Mouse (Mus musculus) limb, embryonic 15.5 days (tissue): ENCODE data around the gene Cln5. TPM values are rescaled to one million over a fixed set of nuclear protein-coding genes. Genes with fewer than 3 reads are reported as not detected.

ENCODE experiments used
- ATAC-seq: fragments of 200-750 bp; cut with Nextera tagmentation; 2 replicates; pipeline ENCODE4 v1.8.0; 2017; ENCODE audit warnings: low read depth, moderate TSS enrichment; ENCODE audit not compliant: insufficient number of reproducible peaks, low FRiP score, low TSS enrichment
- H3K27ac ChIP-seq: fragments of 300-500 bp; sonication (generic); 2 replicates; pipeline ENCODE4 v1.5.1; 2015; ENCODE audit warnings: moderate library complexity, mild to moderate bottlenecking, inconsistent platforms
- H3K27me3 ChIP-seq: fragments of 300-500 bp; sonication (generic); 2 replicates; pipeline ENCODE4 v1.6.1; 2015; ENCODE audit warnings: inconsistent platforms
- H3K36me3 ChIP-seq: fragments of 300-500 bp; sonication (generic); 2 replicates; pipeline ENCODE4 v1.6.1; 2015; ENCODE audit warnings: inconsistent platforms
- H3K4me1 ChIP-seq: fragments of 300-500 bp; sonication (generic); 2 replicates; pipeline ENCODE4 v1.6.1; 2015; ENCODE audit warnings: inconsistent platforms
- H3K4me2 ChIP-seq: fragments of 300-500 bp; sonication (generic); 2 replicates; pipeline ENCODE4 v1.6.1; 2015; ENCODE audit warnings: mild to moderate bottlenecking, inconsistent platforms
- H3K4me3 ChIP-seq: fragments of 300-500 bp; sonication (generic); 2 replicates; pipeline ENCODE4 v1.5.1; 2015; ENCODE audit warnings: mild to moderate bottlenecking, inconsistent platforms
- H3K9ac ChIP-seq: fragments of 300-500 bp; sonication (generic); 2 replicates; pipeline ENCODE4 v1.6.1; 2015; ENCODE audit warnings: inconsistent platforms
- H3K9me3 ChIP-seq: fragments of 300-500 bp; sonication (generic); 2 replicates; pipeline ENCODE4 v1.6.1; 2016; ENCODE audit warnings: inconsistent platforms
- WGBS: fragments of 180-500 bp; shearing (Covaris S2); methylation state at CpG from one replicate; pipeline ENCODE4 v1.1.7; 2015; 5-methylcytosine and 5-hydroxymethylcytosine counted together
- polyA plus RNA-seq: library from polyadenylated mRNA; unstranded; fragments of >200 nt; fragmentation: Nextera tagmentation; extraction: Ambion mirVana; gene quantifications from 2 replicates; pipeline ENCODE4 v1.2.1, GENCODE M21; 2015

Cln5 gene
- polyA plus RNA-seq, 1 experiment from 2014 or later = 33.5 TPM

- H3K9me3 ChIP-seq = no peaks in the 10 kb centered on the region
- H3K4me2 ChIP-seq = no peak overlapping the region
- no peak overlapping the region for H3K27ac ChIP-seq
- no peaks in the 10 kb centered on the region for H3K4me1 ChIP-seq
- no peaks in the 10 kb centered on the region for H3K36me3 ChIP-seq
- 88% methylated on average over 10 of the region's 10 CpGs for WGBS
- H3K27me3 ChIP-seq = no peaks in the 10 kb centered on the region
- no peak overlapping the region for H3K4me3 ChIP-seq
- H3K9ac ChIP-seq = no peak overlapping the region
- ATAC-seq = no peak
These were observed 10.5 kb upstream of the Cln5 start for GRCm38 (mm10) chr14:103059495-103059894.

- Histone ChIP-seq H3K4me3 (no peak overlapping the region), H3K27ac (no peak overlapping the region), H3K27me3 (no peaks in the 10 kb centered on the region), H3K9ac (no peak overlapping the region), H3K4me2 (no peak overlapping the region), H3K36me3 (no peaks in the 10 kb centered on the region), H3K4me1 (peaks cover 7% of the 10 kb centered on the region; the same call in 1 of the 2 replicates), H3K9me3 (no peaks in the 10 kb centered on the region)
- no peak for ATAC-seq
- WGBS = 15% methylated on average over 10 of the region's 10 CpGs
These were observed 4.5 kb upstream of the Cln5 start for GRCm38 (mm10) chr14:103065294-103066167.

- Histone ChIP-seq H3K27ac (peak overlapping the region; percentile 88), H3K36me3 (peaks cover 13% of the 10 kb centered on the region; the same call in 1 of the 2 replicates), H3K9me3 (no peaks in the 10 kb centered on the region), H3K4me2 (peak overlapping the region; percentile 80), H3K4me1 (peaks cover 12% of the 10 kb centered on the region), H3K9ac (peak overlapping the region; percentile 66; the same call in 1 of the 2 replicates), H3K27me3 (no peaks in the 10 kb centered on the region), H3K4me3 (peak overlapping the region; percentile 71)
- peak; percentile 46; the same call in 1 of the 2 replicates for ATAC-seq
- WGBS = 17% methylated on average over 12 of the region's 12 CpGs
These were observed 552 bp upstream of the Cln5 start for GRCm38 (mm10) chr14:103069465-103069863.

GRCm38 (mm10) chr14:103070790-103071189 is 774 bp downstream of the Cln5 start:
- H3K4me1 ChIP-seq = peaks cover 9% of the 10 kb centered on the region; the same call in 1 of the 2 replicates
- peaks cover 23% of the 10 kb centered on the region for H3K36me3 ChIP-seq
- peak overlapping the region; percentile 88 for H3K27ac ChIP-seq
- no peaks in the 10 kb centered on the region for H3K9me3 ChIP-seq
- no peaks in the 10 kb centered on the region for H3K27me3 ChIP-seq
- no peak for ATAC-seq
- peak overlapping the region; percentile 71 for H3K4me3 ChIP-seq
- H3K4me2 ChIP-seq = peak overlapping the region; percentile 80
- H3K9ac ChIP-seq = peak overlapping the region; percentile 66
- WGBS = 3% methylated on average over 10 of the region's 10 CpGs

- Histone ChIP-seq H3K9ac (no peak overlapping the region), H3K4me1 (peaks cover 9% of the 10 kb centered on the region; the same call in 1 of the 2 replicates), H3K27me3 (no peaks in the 10 kb centered on the region), H3K27ac (no peak overlapping the region), H3K4me2 (no peak overlapping the region), H3K36me3 (peaks cover 27% of the 10 kb centered on the region), H3K4me3 (no peak overlapping the region), H3K9me3 (no peaks in the 10 kb centered on the region)
- 88% methylated on average over 12 of the region's 12 CpGs for WGBS
- no peak for ATAC-seq
These were observed 1.5 kb downstream of the Cln5 start for GRCm38 (mm10) chr14:103071471-103071870.

- Histone ChIP-seq H3K36me3 (peaks cover 36% of the 10 kb centered on the region), H3K4me2 (no peak overlapping the region), H3K9ac (no peak overlapping the region), H3K27me3 (no peaks in the 10 kb centered on the region), H3K9me3 (no peaks in the 10 kb centered on the region), H3K4me3 (no peak overlapping the region), H3K4me1 (peaks cover 9% of the 10 kb centered on the region; the same call in 1 of the 2 replicates), H3K27ac (no peak overlapping the region)
- WGBS = 83% methylated on average over 4 of the region's 4 CpGs
- no peak for ATAC-seq
These were observed 2.7 kb downstream of the Cln5 start for GRCm38 (mm10) chr14:103072731-103073130.

- Histone ChIP-seq H3K36me3 (peaks cover 45% of the 10 kb centered on the region), H3K27me3 (no peaks in the 10 kb centered on the region), H3K27ac (no peak overlapping the region), H3K9me3 (no peaks in the 10 kb centered on the region), H3K4me1 (peaks cover 9% of the 10 kb centered on the region; the same call in 1 of the 2 replicates), H3K4me3 (no peak overlapping the region), H3K4me2 (no peak overlapping the region), H3K9ac (no peak overlapping the region)
- WGBS = 96% methylated on average over 8 of the region's 8 CpGs
- ATAC-seq = no peak
These were observed 3.8 kb downstream of the Cln5 start for GRCm38 (mm10) chr14:103073825-103074224.

GRCm38 (mm10) chr14:103075166-103075565 is 5.2 kb downstream of the Cln5 start:
- WGBS = 92% methylated on average over 7 of the region's 7 CpGs

GRCm38 (mm10) chr14:103077272-103078005 is 7.4 kb downstream of the Cln5 start:
- WGBS = 84% methylated on average over 9 of the region's 9 CpGs
- Histone ChIP-seq H3K9ac (no peak overlapping the region), H3K27me3 (no peaks in the 10 kb centered on the region), H3K4me3 (no peak overlapping the region), H3K27ac (no peak overlapping the region), H3K9me3 (no peaks in the 10 kb centered on the region), H3K4me1 (no peaks in the 10 kb centered on the region), H3K4me2 (no peak overlapping the region), H3K36me3 (peaks cover 54% of the 10 kb centered on the region)
- ATAC-seq = no peak

More at GRCm38 (mm10) chr14:103075166-103075565, 5.2 kb downstream of the Cln5 start:
- Histone ChIP-seq H3K4me1 (peaks cover 5% of the 10 kb centered on the region; the same call in 1 of the 2 replicates), H3K36me3 (peaks cover 50% of the 10 kb centered on the region), H3K27ac (no peak overlapping the region), H3K27me3 (no peaks in the 10 kb centered on the region), H3K4me3 (no peak overlapping the region), H3K4me2 (no peak overlapping the region), H3K9ac (no peak overlapping the region), H3K9me3 (no peaks in the 10 kb centered on the region)
- no peak for ATAC-seq

GRCm38 (mm10) chr14:103078006-103078912 is 8.2 kb downstream of the Cln5 start:
- peaks cover 59% of the 10 kb centered on the region for H3K36me3 ChIP-seq
- no peak for ATAC-seq
- 87% methylated on average over 16 of the region's 16 CpGs for WGBS
- H3K4me2 ChIP-seq = no peak overlapping the region
- H3K27ac ChIP-seq = 0 out of 2 replicates have a peak overlapping the region, but pooled peaks have one; percentile 38
- H3K27me3 ChIP-seq = no peaks in the 10 kb centered on the region
- H3K4me1 ChIP-seq = no peaks in the 10 kb centered on the region
- H3K4me3 ChIP-seq = no peak overlapping the region
- no peak overlapping the region for H3K9ac ChIP-seq
- H3K9me3 ChIP-seq = no peaks in the 10 kb centered on the region
